Mouse (Mus musculus) forebrain, embryonic 15.5 days (tissue): ENCODE data around the gene Rabif. TPM values are rescaled to one million over a fixed set of nuclear protein-coding genes. Genes with fewer than 3 reads are reported as not detected.
"Not testable (repeated sequence)": the region's sequence is repeated elsewhere in the genome, so short reads cannot be mapped to it uniquely, and the experiment has no call there.

Source experiments
- ATAC-seq: fragments of 200-750 bp; cut with Nextera tagmentation; replicated peaks from 2 replicates; pipeline ENCODE4 v1.8.0; 2017; ENCODE audit warnings: mild to moderate bottlenecking, moderate TSS enrichment, moderate library complexity
- H3K27ac ChIP-seq: fragments of 300-500 bp; sonication (generic); replicated peaks from 2 replicates; pipeline ENCODE4 v1.5.1; 2015; ENCODE audit warnings: mild to moderate bottlenecking, inconsistent platforms
- H3K27me3 ChIP-seq: fragments of 300-500 bp; sonication (generic); 2 replicates; pipeline ENCODE4 v1.6.1; 2015; ENCODE audit warnings: inconsistent platforms
- H3K36me3 ChIP-seq: fragments of 300-500 bp; sonication (generic); 2 replicates; pipeline ENCODE4 v1.6.1; 2015; ENCODE audit warnings: mild to moderate bottlenecking, inconsistent platforms
- H3K4me1 ChIP-seq: fragments of 300-500 bp; sonication (generic); 2 replicates; pipeline ENCODE4 v1.6.1; 2015; ENCODE audit warnings: inconsistent platforms
- H3K4me2 ChIP-seq: fragments of 300-500 bp; sonication (generic); replicated peaks from 2 replicates; pipeline ENCODE4 v1.6.1; 2015; ENCODE audit warnings: mild to moderate bottlenecking, inconsistent platforms
- H3K4me3 ChIP-seq: fragments of 300-500 bp; sonication (generic); 2 replicates; pipeline ENCODE4 v1.5.1; 2015; ENCODE audit warnings: mild to moderate bottlenecking, inconsistent platforms
- H3K9ac ChIP-seq: fragments of 300-500 bp; sonication (generic); replicated peaks from 2 replicates; pipeline ENCODE4 v1.6.1; 2015; ENCODE audit warnings: mild to moderate bottlenecking, inconsistent platforms
- H3K9me3 ChIP-seq: fragments of 300-500 bp; sonication (generic); 2 replicates; pipeline ENCODE4 v1.6.1; 2016; ENCODE audit warnings: inconsistent platforms
- WGBS: fragments of 180-500 bp; shearing (Covaris S2); methylation state at CpG from one replicate; pipeline ENCODE4 v1.1.7; 2015; ENCODE audit warnings: mixed read lengths; 5-methylcytosine and 5-hydroxymethylcytosine counted together
- polyA plus RNA-seq: library from polyadenylated mRNA; unstranded; fragments of >200 nt; fragmentation: Nextera tagmentation; extraction: Ambion mirVana; gene quantifications from 2 replicates; pipeline ENCODE4 v1.2.1, GENCODE M21; 2015

Rabif gene
- polyA plus RNA-seq, 1 experiment from 2014 or later, result 55.9 TPM

DNA sequence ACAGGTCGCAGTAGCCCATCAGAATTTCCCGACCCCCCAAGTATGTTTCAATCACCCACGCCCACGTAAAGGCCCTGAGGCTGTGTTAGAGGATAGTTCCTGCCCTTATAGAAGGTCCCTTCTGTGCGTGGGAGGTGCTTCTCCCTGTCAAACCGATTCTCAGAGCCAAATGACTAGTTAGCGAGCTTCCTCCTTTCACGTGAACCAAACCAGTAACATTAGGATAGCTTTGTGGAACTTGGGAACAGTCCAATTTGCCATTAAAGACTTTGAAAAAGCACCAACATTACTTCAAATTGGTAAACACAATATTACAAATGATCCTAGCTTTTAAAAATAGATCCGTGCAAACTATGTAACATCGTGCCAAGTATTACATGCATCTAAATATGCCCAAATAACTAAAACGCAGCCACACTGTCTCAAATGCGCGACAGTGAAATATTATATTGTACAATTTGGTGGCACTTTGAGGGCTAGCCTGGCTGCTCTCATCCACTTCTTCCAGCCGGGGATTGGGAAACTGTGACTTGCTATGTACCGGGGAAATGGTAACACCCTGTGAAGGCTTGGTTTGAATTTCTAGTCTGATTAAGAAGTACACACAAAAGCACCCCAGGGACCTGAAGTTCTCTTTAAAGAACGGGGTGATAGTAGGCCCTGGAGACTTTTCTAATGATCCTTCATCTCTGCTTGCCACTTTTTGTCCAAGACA, 19.6 kb downstream of the Rabif start:
- Histone ChIP-seq H3K9ac (peak overlapping the region; percentile 47; the same call in 1 of the 2 replicates), H3K9me3 (no peaks in the 10 kb centered on the region), H3K4me1 (peaks cover 22% of the 10 kb centered on the region), H3K4me3 (peak overlapping the region; percentile 40), H3K27me3 (peaks cover 18% of the 10 kb centered on the region), H3K27ac (no peak overlapping the region), H3K4me2 (peak overlapping the region; percentile 65), H3K36me3 (0 out of 2 replicates have a peak, but pooled peaks cover 3% of the 10 kb centered on the region)
- no peak for ATAC-seq
- 38% methylated on average over 16 of the region's 16 CpGs for WGBS

GRCm38 (mm10) chr1:134515891-134516290, 21.4 kb downstream of the Rabif start:
- ATAC-seq, result no peak

GRCm38 (mm10) chr1:134516491-134517198, 22.2 kb downstream of the Rabif start:
- Histone ChIP-seq H3K4me2 (no peak overlapping the region), H3K4me3 (no peak overlapping the region), H3K27ac (0 out of 2 replicates have a peak overlapping the region, but pooled peaks have one; percentile 11), H3K9me3 (no peaks in the 10 kb centered on the region), H3K9ac (no peak overlapping the region), H3K4me1 (peaks cover 22% of the 10 kb centered on the region), H3K27me3 (peaks cover 16% of the 10 kb centered on the region), H3K36me3 (no peaks in the 10 kb centered on the region)
- 10% methylated on average over 4 of the region's 4 CpGs for WGBS
- no peak for ATAC-seq

More at GRCm38 (mm10) chr1:134515891-134516290, 21.4 kb downstream of the Rabif start:
- Histone ChIP-seq H3K4me3 (no peak overlapping the region), H3K4me1 (peaks cover 22% of the 10 kb centered on the region), H3K9ac (no peak overlapping the region), H3K27ac (no peak overlapping the region), H3K9me3 (no peaks in the 10 kb centered on the region), H3K4me2 (no peak overlapping the region), H3K27me3 (peaks cover 18% of the 10 kb centered on the region), H3K36me3 (no peaks in the 10 kb centered on the region)
- WGBS, result 72% methylated on average over 2 of the region's 2 CpGs

GRCm38 (mm10) chr1:134517841-134518240, 23.4 kb downstream of the Rabif start:
- WGBS, result 94% methylated on average over 14 of the region's 14 CpGs
- not testable (repeated sequence) for H3K36me3 ChIP-seq, H3K27ac ChIP-seq, H3K9me3 ChIP-seq, H3K27me3 ChIP-seq, H3K9ac ChIP-seq, H3K4me3 ChIP-seq, H3K4me2 ChIP-seq, ATAC-seq
- peaks cover 18% of the 10 kb centered on the region for H3K4me1 ChIP-seq

- Histone ChIP-seq H3K4me3 (no peak overlapping the region), H3K4me2 (no peak overlapping the region), H3K36me3 (no peaks in the 10 kb centered on the region), H3K27me3 (peaks cover 3% of the 10 kb centered on the region; the same call in 1 of the 2 replicates), H3K27ac (no peak overlapping the region), H3K4me1 (peaks cover 10% of the 10 kb centered on the region), H3K9ac (no peak overlapping the region), H3K9me3 (no peaks in the 10 kb centered on the region)
- WGBS, result 18% methylated on average over 7 of the region's 7 CpGs
- ATAC-seq, result peak; percentile 64; the same call in 1 of the 2 replicates
These were observed 24.2 kb downstream of the Rabif start for GRCm38 (mm10) chr1:134518677-134519076.

- not testable (repeated sequence) for H3K27me3 ChIP-seq, H3K4me3 ChIP-seq, H3K36me3 ChIP-seq, H3K27ac ChIP-seq, H3K9me3 ChIP-seq, H3K4me2 ChIP-seq, H3K4me1 ChIP-seq, H3K9ac ChIP-seq, ATAC-seq
- 94% methylated on average over 5 of the region's 5 CpGs for WGBS
These were observed 24.8 kb downstream of the Rabif start for GRCm38 (mm10) chr1:134519201-134519600.

DNA sequence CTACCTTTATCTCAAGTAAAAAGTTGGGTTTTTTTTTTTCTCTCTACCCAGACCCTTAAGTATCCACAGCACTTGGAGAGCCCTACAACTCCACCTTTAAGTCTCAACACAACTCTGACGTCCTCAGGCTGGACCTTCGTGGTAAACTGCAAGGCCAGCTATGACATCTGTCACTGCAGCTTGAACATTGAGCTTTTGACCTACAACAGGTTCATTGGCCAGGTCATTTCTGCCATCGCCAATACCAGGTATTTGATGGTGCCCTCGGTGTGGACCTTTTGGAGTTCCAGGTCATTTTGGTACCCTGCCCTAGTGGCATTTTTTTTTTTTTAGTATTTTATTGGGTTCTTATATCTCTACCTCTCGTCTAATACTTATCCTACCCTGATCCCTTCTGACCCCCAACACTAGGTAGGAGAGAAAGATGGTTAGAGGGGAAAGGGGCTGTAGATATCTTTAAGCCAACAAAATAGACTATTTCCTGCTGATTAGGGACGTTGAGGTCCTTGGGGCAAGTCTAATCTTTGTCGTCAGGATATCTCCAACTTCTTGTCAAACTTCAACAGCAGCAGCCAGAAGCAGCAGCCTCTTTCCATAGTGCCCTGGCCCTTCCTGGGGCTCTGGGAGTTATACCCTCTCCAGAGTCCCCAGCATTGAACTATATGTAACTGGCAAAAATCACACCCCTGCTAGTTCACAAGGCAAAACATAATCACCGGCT, 25.7 kb downstream of the Rabif start:
- no peak overlapping the region for H3K4me3 ChIP-seq
- no peaks in the 10 kb centered on the region for H3K9me3 ChIP-seq
- H3K4me1 ChIP-seq, result peaks cover 8% of the 10 kb centered on the region
- H3K27me3 ChIP-seq, result no peaks in the 10 kb centered on the region
- H3K4me2 ChIP-seq, result no peak overlapping the region
- no peak for ATAC-seq
- 88% methylated on average over 8 of the region's 8 CpGs for WGBS
- no peak overlapping the region for H3K27ac ChIP-seq
- no peaks in the 10 kb centered on the region for H3K36me3 ChIP-seq
- no peak overlapping the region for H3K9ac ChIP-seq

- Histone ChIP-seq H3K4me2 (no peak overlapping the region), H3K9ac (no peak overlapping the region), H3K27me3 (no peaks in the 10 kb centered on the region), H3K27ac (no peak overlapping the region), H3K36me3 (no peaks in the 10 kb centered on the region), H3K9me3 (no peaks in the 10 kb centered on the region), H3K4me1 (peaks cover 7% of the 10 kb centered on the region), H3K4me3 (no peak overlapping the region)
- WGBS, result 85% methylated on average over 7 of the region's 7 CpGs
- ATAC-seq, result no peak
These were observed 26.7 kb downstream of the Rabif start for GRCm38 (mm10) chr1:134521163-134521562.

DNA sequence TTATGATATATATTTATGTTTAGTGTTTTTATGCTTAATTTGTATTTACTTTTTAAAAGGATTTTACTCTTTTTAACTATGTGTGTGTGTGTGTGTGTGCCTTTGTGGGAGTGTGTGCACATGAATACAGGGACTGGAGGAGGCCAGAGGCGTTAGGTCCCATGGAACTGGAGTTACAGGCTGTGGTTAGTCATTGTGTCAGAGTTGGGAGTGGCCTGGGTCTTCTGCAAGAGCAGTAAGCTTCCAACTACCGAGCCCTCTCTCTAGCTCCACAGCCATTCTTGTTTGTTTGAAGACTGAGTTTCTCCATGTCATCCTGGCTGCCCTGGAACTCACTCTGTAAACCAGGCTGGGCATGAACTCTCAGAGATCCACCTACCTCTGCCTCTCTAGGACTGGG, 27.9 kb downstream of the Rabif start:
- ATAC-seq, result no peak
- H3K27me3 ChIP-seq, result no peaks in the 10 kb centered on the region
- H3K4me3 ChIP-seq, result no peak overlapping the region
- H3K4me1 ChIP-seq, result no peaks in the 10 kb centered on the region
- no peak overlapping the region for H3K27ac ChIP-seq
- WGBS, result 59% methylated on average over 2 of the region's 2 CpGs
- H3K4me2 ChIP-seq, result no peak overlapping the region
- no peaks in the 10 kb centered on the region for H3K36me3 ChIP-seq
- no peak overlapping the region for H3K9ac ChIP-seq
- H3K9me3 ChIP-seq, result no peaks in the 10 kb centered on the region

DNA sequence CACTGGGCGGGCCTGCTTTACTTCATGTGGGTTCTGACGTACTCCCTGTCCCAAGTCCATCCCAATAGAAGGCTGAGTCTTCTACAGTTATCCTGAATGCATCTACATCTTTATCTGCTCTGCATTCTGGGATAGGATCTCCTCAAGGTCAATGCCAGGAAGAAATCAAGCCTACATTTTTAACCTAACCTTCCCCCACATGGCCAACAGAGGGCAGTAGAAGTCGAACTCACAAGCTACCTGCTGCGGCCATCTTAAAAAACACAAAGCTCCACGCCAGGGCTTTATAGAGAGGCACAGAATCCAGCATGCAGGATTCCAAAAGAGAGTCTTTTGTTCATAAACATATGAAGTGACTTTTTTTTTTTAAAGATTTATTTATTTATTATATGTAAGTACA, 30.0 kb downstream of the Rabif start:
- no peak for ATAC-seq
- 69% methylated on average over 5 of the region's 5 CpGs for WGBS
- no peak overlapping the region for H3K9ac ChIP-seq
- H3K27me3 ChIP-seq, result no peaks in the 10 kb centered on the region
- H3K36me3 ChIP-seq, result no peaks in the 10 kb centered on the region
- no peak overlapping the region for H3K27ac ChIP-seq
- H3K9me3 ChIP-seq, result no peaks in the 10 kb centered on the region
- H3K4me3 ChIP-seq, result no peak overlapping the region
- H3K4me1 ChIP-seq, result no peaks in the 10 kb centered on the region
- no peak overlapping the region for H3K4me2 ChIP-seq

GRCm38 (mm10) chr1:134525015-134525414, 30.6 kb downstream of the Rabif start:
- H3K4me2 ChIP-seq, result no peak overlapping the region
- H3K9ac ChIP-seq, result no peak overlapping the region
- ATAC-seq, result no peak
- no peaks in the 10 kb centered on the region for H3K4me1 ChIP-seq
- WGBS, result 86% methylated on average over 1 of the region's 1 CpGs
- H3K27ac ChIP-seq, result no peak overlapping the region
- H3K27me3 ChIP-seq, result no peaks in the 10 kb centered on the region
- H3K4me3 ChIP-seq, result no peak overlapping the region
- H3K9me3 ChIP-seq, result no peaks in the 10 kb centered on the region
- H3K36me3 ChIP-seq, result no peaks in the 10 kb centered on the region

DNA sequence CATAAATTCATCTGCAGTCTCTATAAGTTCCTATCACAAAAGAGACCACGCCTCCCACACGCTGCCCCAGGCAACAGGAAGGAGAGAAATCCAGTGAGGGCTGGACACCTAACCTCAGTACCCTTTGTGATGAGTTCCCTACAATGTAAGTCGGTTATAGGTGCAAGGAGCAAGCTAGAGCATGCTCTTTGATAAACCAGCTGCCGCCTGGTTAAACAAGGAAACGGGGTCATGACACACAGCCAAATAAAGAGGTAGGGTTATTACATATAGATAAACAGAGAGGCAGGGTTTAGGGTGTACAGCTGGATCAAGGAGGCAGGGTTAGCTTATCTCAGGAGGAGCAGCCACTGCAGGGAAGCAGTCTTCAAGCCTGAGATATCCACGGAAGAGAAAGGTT, 32.3 kb downstream of the Rabif start:
- no peak overlapping the region for H3K27ac ChIP-seq
- H3K9ac ChIP-seq, result no peak overlapping the region
- H3K4me1 ChIP-seq, result 0 out of 2 replicates have a peak, but pooled peaks cover 3% of the 10 kb centered on the region
- H3K36me3 ChIP-seq, result no peaks in the 10 kb centered on the region
- H3K27me3 ChIP-seq, result no peaks in the 10 kb centered on the region
- no peaks in the 10 kb centered on the region for H3K9me3 ChIP-seq
- no peak overlapping the region for H3K4me3 ChIP-seq
- no peak overlapping the region for H3K4me2 ChIP-seq
- ATAC-seq, result no peak
- 89% methylated on average over 6 of the region's 6 CpGs for WGBS
